Mouse (Mus musculus) neural tube, embryonic 12.5 days (tissue): ENCODE data around the gene Gm10715. TPM values are rescaled to one million over a fixed set of nuclear protein-coding genes. Genes with fewer than 3 reads are reported as not detected.
A peak's percentile ranks its signal among the peaks of the same experiment; 100 is the strongest.
"Not testable (repeated sequence)": the region's sequence is repeated elsewhere in the genome, so short reads cannot be mapped to it uniquely, and the experiment has no call there.

ENCODE experiments used
- ATAC-seq: fragments of 200-750 bp; cut with Nextera tagmentation; 2 replicates; pipeline ENCODE4 v1.8.0; 2017; ENCODE audit warnings: low read depth, mild to moderate bottlenecking, moderate TSS enrichment, moderate library complexity; ENCODE audit not compliant: low FRiP score
- H3K27ac ChIP-seq: fragments of 300-500 bp; sonication (generic); 2 replicates; pipeline ENCODE4 v1.5.1; 2016
- H3K27me3 ChIP-seq: fragments of 300-500 bp; sonication (generic); replicated peaks from 2 replicates; pipeline ENCODE4 v1.6.1; 2016; ENCODE audit warnings: mild to moderate bottlenecking
- H3K36me3 ChIP-seq: fragments of 300-500 bp; sonication (generic); 2 replicates; pipeline ENCODE4 v1.6.1; 2016; ENCODE audit warnings: mild to moderate bottlenecking
- H3K4me1 ChIP-seq: fragments of 300-500 bp; sonication (generic); 2 replicates; pipeline ENCODE4 v1.6.1; 2016
- H3K4me2 ChIP-seq: fragments of 300-500 bp; sonication (generic); replicated peaks from 2 replicates; pipeline ENCODE4 v1.6.1; 2016; ENCODE audit warnings: mild to moderate bottlenecking
- H3K4me3 ChIP-seq: fragments of 300-500 bp; sonication (generic); 2 replicates; pipeline ENCODE4 v1.5.1; 2016
- H3K9ac ChIP-seq: fragments of 300-500 bp; sonication (generic); 2 replicates; pipeline ENCODE4 v1.6.1; 2016; ENCODE audit warnings: mild to moderate bottlenecking
- H3K9me3 ChIP-seq: fragments of 300-500 bp; sonication (generic); 2 replicates; pipeline ENCODE4 v1.6.1; 2016; ENCODE audit warnings: mild to moderate bottlenecking
- WGBS: fragments of 180-500 bp; shearing (Covaris S2); methylation state at CpG from one replicate; pipeline ENCODE4 v1.1.7; 2016; 5-methylcytosine and 5-hydroxymethylcytosine counted together
- polyA plus RNA-seq: library from polyadenylated mRNA; unstranded; fragments of >200 nt; fragmentation: Nextera tagmentation; extraction: Ambion mirVana; gene quantifications from 2 replicates; pipeline ENCODE4 v1.2.1, GENCODE M21; 2016

Gene Gm10715
- polyA plus RNA-seq, result not detected in 2 replicates

DNA sequence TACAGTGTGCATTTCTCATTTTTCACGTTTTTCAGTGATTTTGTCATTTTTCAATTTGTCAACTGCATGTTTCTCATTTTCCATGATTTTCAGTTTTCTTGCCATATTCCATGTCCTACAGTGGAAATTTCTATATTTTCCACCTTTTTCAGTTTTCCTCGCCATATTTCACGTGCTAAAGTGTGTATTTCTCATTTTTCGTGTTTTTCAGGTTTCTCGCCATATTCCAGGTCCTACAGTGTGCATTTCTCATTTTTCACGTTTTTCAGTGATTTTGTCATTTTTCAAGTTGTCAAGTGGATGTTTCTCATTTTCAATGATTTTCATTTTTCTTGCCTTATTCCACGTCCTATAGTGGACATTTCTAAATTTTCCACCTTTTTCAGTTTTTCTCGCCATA, at the start of gene Gm10715:
Gene Gm10715, plus strand, starts transcription at position 301 of the 400 bp plus-strand sequence.
- 79% methylated on average over 8 of the region's 8 CpGs for WGBS

GRCm38 (mm10) chr9:3000445-3000972, 36.2 kb upstream of the Gm10715 start, which contains the start of gene Gm10722:
Gene Gm10722 (plus strand): TSS chr9:3000922.
- not testable (repeated sequence) for H3K4me3 ChIP-seq, H3K4me1 ChIP-seq, ATAC-seq, H3K9me3 ChIP-seq, H3K36me3 ChIP-seq, H3K9ac ChIP-seq, H3K27ac ChIP-seq, H3K4me2 ChIP-seq, H3K27me3 ChIP-seq
- 72% methylated on average over 12 of the region's 12 CpGs for WGBS

More for the DNA sequence above, at the start of gene Gm10715:
- H3K4me3 ChIP-seq, H3K36me3 ChIP-seq, H3K4me1 ChIP-seq, H3K27ac ChIP-seq, H3K4me2 ChIP-seq, H3K9me3 ChIP-seq, H3K9ac ChIP-seq, H3K27me3 ChIP-seq, ATAC-seq: not testable (repeated sequence)

DNA sequence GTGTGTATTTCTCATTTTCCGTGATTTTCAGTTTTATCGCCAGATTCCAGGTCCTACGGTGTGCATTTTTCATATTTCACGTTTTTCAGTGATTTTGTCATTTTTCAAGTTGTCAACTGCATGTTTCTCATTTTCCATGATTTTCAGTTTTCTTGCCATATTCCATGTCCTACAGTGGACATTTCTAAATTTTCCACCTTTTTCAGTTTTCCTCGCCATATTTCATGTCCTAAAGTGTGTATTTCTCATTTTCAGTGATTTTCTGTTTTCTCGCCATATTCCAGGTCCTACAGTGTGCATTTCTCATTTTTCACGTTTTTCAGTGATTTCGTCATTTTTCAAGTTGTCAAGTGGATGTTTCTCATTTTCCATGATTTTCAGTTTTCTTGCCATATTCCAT, 35.7 kb upstream of the Gm10715 start:
- not testable (repeated sequence) for H3K9ac ChIP-seq, H3K27me3 ChIP-seq, H3K36me3 ChIP-seq, H3K9me3 ChIP-seq, H3K4me1 ChIP-seq, H3K4me2 ChIP-seq, ATAC-seq, H3K27ac ChIP-seq, H3K4me3 ChIP-seq
- 66% methylated on average over 8 of the region's 8 CpGs for WGBS

DNA sequence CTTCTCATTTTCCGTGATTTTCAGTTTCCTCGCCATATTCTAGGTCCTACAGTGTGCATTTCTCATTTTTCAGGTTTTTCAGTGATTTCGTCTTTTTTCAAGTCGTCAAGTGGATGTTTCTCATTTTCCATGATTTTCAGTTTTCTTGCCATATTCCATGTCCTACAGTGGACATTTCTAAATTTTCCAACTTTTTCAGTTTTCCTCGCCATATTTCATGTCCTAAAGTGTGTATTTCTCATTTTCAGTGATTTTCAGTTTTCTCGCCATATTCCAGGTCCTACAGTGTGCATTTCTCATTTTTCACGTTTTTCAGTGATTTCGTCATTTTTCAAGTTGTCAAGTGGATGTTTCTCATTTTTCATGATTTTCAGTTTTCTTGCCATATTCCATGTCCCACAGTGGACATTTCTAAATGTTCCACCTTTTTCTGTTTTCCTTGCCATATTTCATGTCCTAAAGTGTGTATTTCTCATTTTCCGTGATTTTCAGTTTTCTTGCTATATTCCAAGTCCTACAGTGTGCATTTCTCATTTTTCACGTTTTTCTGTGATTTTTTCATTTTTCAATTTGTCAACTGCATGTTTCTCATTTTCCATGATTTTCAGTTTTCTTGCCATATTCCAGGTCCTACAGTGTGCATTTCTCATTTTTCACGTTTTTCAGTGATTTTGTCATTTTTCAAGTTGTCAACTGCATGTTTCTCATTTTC, 34.6 kb upstream of the Gm10715 start:
- H3K4me2 ChIP-seq, H3K36me3 ChIP-seq, H3K4me1 ChIP-seq, H3K9ac ChIP-seq, H3K27ac ChIP-seq, H3K27me3 ChIP-seq, H3K9me3 ChIP-seq: not testable (repeated sequence)
- 0 out of 2 replicates have a peak overlapping the region, but pooled peaks have one; percentile 13 for H3K4me3 ChIP-seq
- WGBS, result 69% methylated on average over 9 of the region's 11 CpGs
- ATAC-seq, result peak; percentile 88

GRCm38 (mm10) chr9:3002794-3003396, 33.8 kb upstream of the Gm10715 start, which contains the start of gene Gm11168:
Gene Gm11168 (plus strand): TSS chr9:3003346.
- 0 out of 2 replicates have a peak within 1 kb of the TSS, but pooled peaks have one; percentile 13 for H3K4me3 ChIP-seq
- not testable (repeated sequence) for H3K9me3 ChIP-seq, H3K27me3 ChIP-seq, H3K36me3 ChIP-seq, ATAC-seq, H3K4me2 ChIP-seq, H3K4me1 ChIP-seq, H3K27ac ChIP-seq, H3K9ac ChIP-seq
- 73% methylated on average over 6 of the region's 14 CpGs for WGBS

DNA sequence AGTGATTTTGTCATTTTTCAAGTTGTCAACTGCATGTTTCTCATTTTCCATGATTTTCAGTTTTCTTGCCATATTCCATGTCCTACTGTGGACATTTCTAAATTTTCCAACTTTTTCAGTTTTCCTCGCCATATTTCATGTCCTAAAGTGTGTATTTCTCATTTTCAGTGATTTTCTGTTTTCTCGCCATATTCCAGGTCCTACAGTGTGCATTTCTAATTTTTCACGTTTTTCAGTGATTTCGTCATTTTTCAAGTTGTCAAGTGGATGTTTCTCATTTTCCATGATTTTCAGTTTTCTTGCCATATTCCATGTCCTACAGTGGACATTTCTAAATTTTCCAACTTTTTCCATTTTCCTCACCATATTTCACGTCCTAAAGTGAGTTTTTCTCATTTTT, 30.5 kb upstream of the Gm10715 start:
- not testable (repeated sequence) for ATAC-seq, H3K9ac ChIP-seq, H3K9me3 ChIP-seq, H3K27me3 ChIP-seq, H3K4me1 ChIP-seq, H3K4me2 ChIP-seq, H3K36me3 ChIP-seq, H3K4me3 ChIP-seq, H3K27ac ChIP-seq
- WGBS, result 77% methylated on average over 1 of the region's 5 CpGs

DNA sequence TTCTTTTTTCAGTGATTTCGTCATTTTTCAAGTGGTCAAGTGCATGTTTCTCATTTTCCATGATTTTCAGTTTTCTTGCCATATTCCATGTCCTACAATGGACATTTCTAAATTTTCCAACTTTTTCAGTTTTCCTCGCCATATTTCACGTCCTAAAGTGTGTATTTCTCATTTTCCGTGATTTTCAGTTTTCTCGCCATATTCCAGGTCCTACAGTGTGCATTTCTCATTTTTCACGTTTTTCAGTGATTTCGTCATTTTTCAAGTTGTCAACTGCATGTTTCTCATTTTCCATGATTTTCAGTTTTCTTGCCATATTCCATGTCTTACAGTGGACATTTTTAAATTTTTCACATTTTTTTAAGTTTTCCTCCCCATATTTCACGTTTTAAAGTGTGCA, 30.0 kb upstream of the Gm10715 start:
- H3K4me2 ChIP-seq, H3K4me3 ChIP-seq, H3K36me3 ChIP-seq, H3K4me1 ChIP-seq, H3K27me3 ChIP-seq, H3K9ac ChIP-seq, H3K9me3 ChIP-seq, H3K27ac ChIP-seq: not testable (repeated sequence)
- peak; percentile 71; the same call in 1 of the 2 replicates for ATAC-seq
- WGBS, result 71% methylated on average over 8 of the region's 8 CpGs

GRCm38 (mm10) chr9:3007272-3007671, 29.4 kb upstream of the Gm10715 start:
- H3K4me3 ChIP-seq, H3K9ac ChIP-seq, H3K36me3 ChIP-seq, H3K27me3 ChIP-seq, H3K9me3 ChIP-seq, H3K27ac ChIP-seq, H3K4me1 ChIP-seq, H3K4me2 ChIP-seq: not testable (repeated sequence)
- peak; percentile 35; the same call in 1 of the 2 replicates for ATAC-seq
- 76% methylated on average over 8 of the region's 9 CpGs for WGBS

DNA sequence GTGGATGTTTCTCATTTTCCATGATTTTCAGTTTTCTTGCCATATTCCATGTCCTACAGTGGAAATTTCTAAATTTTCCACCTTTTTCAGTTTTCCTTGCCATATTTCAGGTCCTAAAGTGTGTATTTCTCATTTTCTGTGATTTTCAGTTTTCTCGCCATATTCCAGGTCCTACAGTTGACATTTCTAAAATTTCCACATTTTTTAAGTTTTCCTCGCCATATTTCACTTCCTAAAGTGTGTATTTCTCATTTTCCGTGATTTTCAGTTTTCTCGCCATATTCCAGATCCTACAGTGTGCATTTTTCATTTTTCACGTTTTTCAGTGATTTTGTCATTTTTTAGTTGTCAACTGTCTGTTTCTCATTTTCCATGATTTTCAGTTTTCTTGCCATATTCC, 27.3 kb upstream of the Gm10715 start:
- H3K27ac ChIP-seq, H3K27me3 ChIP-seq, H3K9ac ChIP-seq, H3K4me2 ChIP-seq, H3K9me3 ChIP-seq, H3K36me3 ChIP-seq, H3K4me1 ChIP-seq, H3K4me3 ChIP-seq: not testable (repeated sequence)
- WGBS, result no CpG with 5 or more reads among the region's 5 CpGs
- peak; percentile 38; the same call in 1 of the 2 replicates for ATAC-seq

- H3K27me3 ChIP-seq, H3K4me2 ChIP-seq, H3K4me1 ChIP-seq, H3K4me3 ChIP-seq, H3K9me3 ChIP-seq, ATAC-seq, H3K36me3 ChIP-seq, H3K27ac ChIP-seq, H3K9ac ChIP-seq: not testable (repeated sequence)
- whole genome bisulfite sequencing, result 86% methylated on average over 3 of the region's 7 CpGs
Measured at GRCm38 (mm10) chr9:3012054-3012621, 24.5 kb upstream of the Gm10715 start.

GRCm38 (mm10) chr9:3012733-3013279, 23.9 kb upstream of the Gm10715 start, which contains the start of gene Gm10721:
Gene Gm10721 (plus strand): TSS chr9:3013140.
- WGBS, result no CpG with 5 or more reads among the region's 11 CpGs
- not testable (repeated sequence) for H3K27ac ChIP-seq
- ATAC-seq, result peak; percentile 66; the same call in 1 of the 2 replicates

DNA sequence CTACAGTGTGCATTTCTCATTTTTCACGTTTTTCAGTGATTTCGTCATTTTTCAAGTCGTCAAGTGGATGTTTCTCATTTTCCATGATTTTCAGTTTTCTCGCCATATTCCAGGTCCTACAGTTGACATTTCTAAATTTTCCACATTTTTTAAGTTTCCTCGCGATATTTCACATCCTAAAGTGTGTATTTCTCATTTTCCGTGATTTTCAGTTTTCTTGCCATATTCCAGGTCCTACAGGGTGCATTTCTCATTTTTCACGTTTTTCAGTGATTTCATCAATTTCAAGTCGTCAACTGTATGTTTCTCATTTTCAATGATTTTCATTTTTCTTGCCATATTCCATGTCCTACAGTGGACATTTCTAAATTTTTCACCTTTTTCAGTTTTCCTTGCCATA, 21.3 kb upstream of the Gm10715 start, which contains the start of gene Gm10720:
Gene Gm10720, plus strand, starts transcription at position 301 of the 400 bp plus-strand sequence.
- not testable (repeated sequence) for H3K4me1 ChIP-seq, H3K27me3 ChIP-seq, H3K9ac ChIP-seq, H3K9me3 ChIP-seq, H3K36me3 ChIP-seq, ATAC-seq, H3K4me3 ChIP-seq, H3K4me2 ChIP-seq, H3K27ac ChIP-seq
- WGBS, result 65% methylated on average over 5 of the region's 9 CpGs

More at GRCm38 (mm10) chr9:3012733-3013279, 23.9 kb upstream of the Gm10715 start, which contains the start of gene Gm10721:
- H3K9ac ChIP-seq, H3K4me3 ChIP-seq, H3K4me1 ChIP-seq, H3K9me3 ChIP-seq, H3K4me2 ChIP-seq, H3K27me3 ChIP-seq, H3K36me3 ChIP-seq: not testable (repeated sequence)
